Mouse (Mus musculus): ENCODE data around the gene Fancc. TPM values are rescaled to one million over a fixed set of nuclear protein-coding genes. Genes with fewer than 3 reads are reported as not detected.

Fancc gene
- 12.6 and 18.1 TPM in 2 replicates for polyA plus RNA-seq (2014; fragmentation: Nextera tagmentation; extraction: Ambion mirVana)

- Histone ChIP-seq H3K27ac (replicated peaks; ENCODE audit: low read depth, low read length) (no peak within 1 kb of the TSS; the same call in 1 of the 2 replicates), H3K27me3 (ENCODE audit: control insufficient read depth, insufficient read depth, low read length) (no peaks in the 10 kb centered on the region), H3K4me3 (replicated peaks; ENCODE audit: low read depth, low read length) (0 out of 2 replicates have a peak within 1 kb of the TSS, but pooled peaks have one; percentile 1), H3K9ac (replicated peaks; ENCODE audit: low read length) (no peak within 1 kb of the TSS; the same call in 1 of the 2 replicates), H3K36me3 (ENCODE audit: control insufficient read depth, insufficient read depth, low read length) (no peaks in the 10 kb centered on the region), H3K4me2 (ENCODE audit: low read length) (peak within 1 kb of the TSS; percentile 41), H3K4me1 (ENCODE audit: control insufficient read depth, insufficient read depth, low read length) (peaks cover 8% of the 10 kb centered on the region), H3K9me3 (ENCODE audit: control insufficient read depth, low read length) (no peaks in the 10 kb centered on the region)
- ATAC-seq (ENCODE audit: low FRiP score, low TSS enrichment): peak; percentile 76; the same call in 1 of the 2 replicates
- WGBS: 19% methylated on average over 23 of the region's 23 CpGs
- DNase-seq: peak; percentile 76
Measured at GRCm38 (mm10) chr13:63496646-63497582, at the start of gene Fancc. TSS of gene Fancc (minus strand) at chr13:63497278.

DNA sequence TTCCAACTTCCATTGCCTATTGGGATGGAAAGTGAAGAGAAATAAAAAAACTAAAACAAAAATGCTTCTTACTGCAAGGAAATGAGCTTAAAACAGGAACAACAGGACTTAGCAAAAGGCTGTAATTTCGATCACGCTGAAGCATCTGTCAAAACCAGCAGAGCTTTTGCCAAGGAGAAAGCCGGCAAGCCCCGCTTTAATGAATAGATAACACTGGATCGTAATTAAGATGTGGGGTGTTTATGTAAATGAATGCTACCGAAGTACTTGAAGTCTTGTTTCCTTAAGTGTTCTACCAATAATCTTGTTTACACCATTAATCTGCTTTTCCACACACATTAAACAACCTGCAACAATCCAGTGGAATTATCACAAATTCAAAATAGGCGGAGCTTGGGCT, 48.2 kb upstream of the Fancc start:
- DNase-seq (no peak), ATAC-seq (ENCODE audit: low FRiP score, low TSS enrichment) (no peak)
- H3K9ac ChIP-seq (replicated peaks; ENCODE audit: low read length): no peak overlapping the region
- 36% methylated on average over 7 of the region's 7 CpGs for WGBS
- H3K27ac ChIP-seq (replicated peaks; ENCODE audit: low read depth, low read length): peak overlapping the region; percentile 45; the same call in 1 of the 2 replicates
- peaks cover 20% of the 10 kb centered on the region; the same call in 1 of the 2 replicates for H3K4me1 ChIP-seq (ENCODE audit: control insufficient read depth, insufficient read depth, low read length)
- H3K9me3 ChIP-seq (ENCODE audit: control insufficient read depth, low read length): no peaks in the 10 kb centered on the region
- H3K36me3 ChIP-seq (ENCODE audit: control insufficient read depth, insufficient read depth, low read length): peaks cover 29% of the 10 kb centered on the region
- H3K4me3 ChIP-seq (replicated peaks; ENCODE audit: low read depth, low read length): no peak overlapping the region
- peak overlapping the region; percentile 18; the same call in 1 of the 2 replicates for H3K4me2 ChIP-seq (ENCODE audit: low read length)
- no peaks in the 10 kb centered on the region for H3K27me3 ChIP-seq (ENCODE audit: control insufficient read depth, insufficient read depth, low read length)

DNA sequence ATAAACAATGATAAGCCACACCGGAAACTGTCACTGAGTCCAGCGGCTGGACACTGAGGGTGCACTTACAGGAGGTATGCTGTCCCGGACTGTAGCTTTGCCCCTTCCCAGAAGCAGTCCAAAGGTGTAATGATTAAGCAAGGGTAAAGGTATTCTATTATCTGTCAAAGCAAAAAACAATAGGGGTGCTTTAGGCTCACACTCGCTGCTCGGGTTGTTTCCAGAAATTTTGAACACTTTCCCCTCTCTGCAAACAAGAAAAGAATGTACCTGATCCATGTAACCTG, 47.8 kb upstream of the Fancc start:
- no peak for DNase-seq
- Histone ChIP-seq H3K27ac (replicated peaks; ENCODE audit: low read depth, low read length) (peak overlapping the region; percentile 45; the same call in 1 of the 2 replicates), H3K4me2 (ENCODE audit: low read length) (peak overlapping the region; percentile 18), H3K9ac (replicated peaks; ENCODE audit: low read length) (no peak overlapping the region), H3K4me1 (ENCODE audit: control insufficient read depth, insufficient read depth, low read length) (peaks cover 20% of the 10 kb centered on the region; the same call in 1 of the 2 replicates), H3K4me3 (replicated peaks; ENCODE audit: low read depth, low read length) (no peak overlapping the region), H3K9me3 (ENCODE audit: control insufficient read depth, low read length) (no peaks in the 10 kb centered on the region), H3K27me3 (ENCODE audit: control insufficient read depth, insufficient read depth, low read length) (no peaks in the 10 kb centered on the region), H3K36me3 (ENCODE audit: control insufficient read depth, insufficient read depth, low read length) (peaks cover 32% of the 10 kb centered on the region)
- 39% methylated on average over 5 of the region's 5 CpGs for WGBS
- ATAC-seq (ENCODE audit: low FRiP score, low TSS enrichment): no peak

GRCm38 (mm10) chr13:63544119-63544966, 47.3 kb upstream of the Fancc start:
- no peak for DNase-seq
- Histone ChIP-seq H3K4me1 (ENCODE audit: control insufficient read depth, insufficient read depth, low read length) (peaks cover 20% of the 10 kb centered on the region; the same call in 1 of the 2 replicates), H3K9ac (replicated peaks; ENCODE audit: low read length) (no peak overlapping the region), H3K4me3 (replicated peaks; ENCODE audit: low read depth, low read length) (no peak overlapping the region), H3K4me2 (ENCODE audit: low read length) (peak overlapping the region; percentile 18; the same call in 1 of the 2 replicates), H3K27ac (replicated peaks; ENCODE audit: low read depth, low read length) (peak overlapping the region; percentile 45; the same call in 1 of the 2 replicates), H3K36me3 (ENCODE audit: control insufficient read depth, insufficient read depth, low read length) (peaks cover 38% of the 10 kb centered on the region), H3K27me3 (ENCODE audit: control insufficient read depth, insufficient read depth, low read length) (no peaks in the 10 kb centered on the region), H3K9me3 (ENCODE audit: control insufficient read depth, low read length) (no peaks in the 10 kb centered on the region)
- WGBS: 43% methylated on average over 13 of the region's 13 CpGs
- ATAC-seq (ENCODE audit: low FRiP score, low TSS enrichment): no peak

DNA sequence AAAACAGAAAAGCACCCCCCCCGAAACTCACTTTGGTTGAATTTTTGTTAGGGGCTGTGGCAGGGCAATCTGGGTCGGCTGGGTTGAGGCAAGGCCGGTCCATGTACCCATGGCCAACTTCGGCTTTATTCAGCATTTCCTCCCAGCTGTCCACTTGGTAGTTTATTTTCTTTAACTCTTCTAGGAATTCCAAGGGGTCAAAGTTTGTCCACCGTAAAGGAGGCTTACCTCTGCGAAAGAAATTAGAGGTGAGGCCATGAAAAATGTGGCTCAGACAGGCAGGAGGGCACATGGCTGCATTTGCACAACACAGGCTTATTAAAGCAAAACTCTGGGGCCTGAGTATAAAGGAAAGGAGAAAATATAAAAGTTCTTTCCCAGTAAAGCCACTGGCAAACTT, 46.4 kb upstream of the Fancc start:
- Histone ChIP-seq H3K9me3 (ENCODE audit: control insufficient read depth, low read length) (no peaks in the 10 kb centered on the region), H3K4me1 (ENCODE audit: control insufficient read depth, insufficient read depth, low read length) (peaks cover 20% of the 10 kb centered on the region; the same call in 1 of the 2 replicates), H3K27me3 (ENCODE audit: control insufficient read depth, insufficient read depth, low read length) (no peaks in the 10 kb centered on the region), H3K4me3 (replicated peaks; ENCODE audit: low read depth, low read length) (no peak overlapping the region), H3K4me2 (ENCODE audit: low read length) (no peak overlapping the region), H3K27ac (replicated peaks; ENCODE audit: low read depth, low read length) (no peak overlapping the region), H3K9ac (replicated peaks; ENCODE audit: low read length) (no peak overlapping the region), H3K36me3 (ENCODE audit: control insufficient read depth, insufficient read depth, low read length) (peaks cover 46% of the 10 kb centered on the region)
- no peak for ATAC-seq (ENCODE audit: low FRiP score, low TSS enrichment)
- no peak for DNase-seq
- WGBS: 87% methylated on average over 6 of the region's 6 CpGs

DNA sequence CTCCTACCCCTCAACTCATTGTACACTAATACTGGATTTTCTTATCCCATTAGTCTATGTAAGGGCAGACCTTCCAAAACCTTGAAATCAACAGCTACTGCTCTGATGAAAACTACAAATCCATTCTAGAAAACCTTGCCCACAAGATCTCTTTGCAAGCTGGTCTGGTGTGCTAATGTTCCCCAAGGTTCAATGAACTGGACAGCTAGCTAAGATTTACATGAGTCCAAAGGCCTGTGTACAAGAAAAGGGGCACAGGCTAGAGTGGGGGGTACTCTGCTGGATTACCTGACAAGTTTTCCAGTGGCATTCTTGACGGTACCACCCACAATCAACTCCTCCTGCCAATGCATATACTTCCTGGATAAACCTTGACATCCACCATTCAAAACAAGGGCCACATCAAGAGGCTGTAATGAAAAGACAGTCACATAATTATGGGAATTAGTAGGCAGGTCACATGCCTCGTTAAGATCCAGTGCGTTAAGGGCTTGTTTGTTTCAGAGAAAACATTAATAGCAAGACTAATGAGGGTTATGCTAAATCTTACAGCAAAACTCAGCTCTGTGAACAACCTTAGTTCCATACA, 45.8 kb upstream of the Fancc start:
- H3K27ac ChIP-seq (replicated peaks; ENCODE audit: low read depth, low read length): no peak overlapping the region
- H3K4me1 ChIP-seq (ENCODE audit: control insufficient read depth, insufficient read depth, low read length): peaks cover 20% of the 10 kb centered on the region; the same call in 1 of the 2 replicates
- ATAC-seq (ENCODE audit: low FRiP score, low TSS enrichment) (no peak), DNase-seq (no peak)
- no peak overlapping the region for H3K4me3 ChIP-seq (replicated peaks; ENCODE audit: low read depth, low read length)
- peaks cover 52% of the 10 kb centered on the region for H3K36me3 ChIP-seq (ENCODE audit: control insufficient read depth, insufficient read depth, low read length)
- H3K9me3 ChIP-seq (ENCODE audit: control insufficient read depth, low read length): no peaks in the 10 kb centered on the region
- 81% methylated on average over 3 of the region's 3 CpGs for WGBS
- H3K9ac ChIP-seq (replicated peaks; ENCODE audit: low read length): no peak overlapping the region
- no peak overlapping the region for H3K4me2 ChIP-seq (ENCODE audit: low read length)
- no peaks in the 10 kb centered on the region for H3K27me3 ChIP-seq (ENCODE audit: control insufficient read depth, insufficient read depth, low read length)

GRCm38 (mm10) chr13:63541510-63541909, 44.4 kb upstream of the Fancc start:
- Histone ChIP-seq H3K27me3 (ENCODE audit: control insufficient read depth, insufficient read depth, low read length) (no peaks in the 10 kb centered on the region), H3K4me3 (replicated peaks; ENCODE audit: low read depth, low read length) (no peak overlapping the region), H3K27ac (replicated peaks; ENCODE audit: low read depth, low read length) (no peak overlapping the region), H3K4me1 (ENCODE audit: control insufficient read depth, insufficient read depth, low read length) (peaks cover 20% of the 10 kb centered on the region; the same call in 1 of the 2 replicates), H3K4me2 (ENCODE audit: low read length) (no peak overlapping the region), H3K9me3 (ENCODE audit: control insufficient read depth, low read length) (no peaks in the 10 kb centered on the region), H3K9ac (replicated peaks; ENCODE audit: low read length) (no peak overlapping the region), H3K36me3 (ENCODE audit: control insufficient read depth, insufficient read depth, low read length) (peaks cover 65% of the 10 kb centered on the region)
- DNase-seq (no peak), ATAC-seq (ENCODE audit: low FRiP score, low TSS enrichment) (no peak)

DNA sequence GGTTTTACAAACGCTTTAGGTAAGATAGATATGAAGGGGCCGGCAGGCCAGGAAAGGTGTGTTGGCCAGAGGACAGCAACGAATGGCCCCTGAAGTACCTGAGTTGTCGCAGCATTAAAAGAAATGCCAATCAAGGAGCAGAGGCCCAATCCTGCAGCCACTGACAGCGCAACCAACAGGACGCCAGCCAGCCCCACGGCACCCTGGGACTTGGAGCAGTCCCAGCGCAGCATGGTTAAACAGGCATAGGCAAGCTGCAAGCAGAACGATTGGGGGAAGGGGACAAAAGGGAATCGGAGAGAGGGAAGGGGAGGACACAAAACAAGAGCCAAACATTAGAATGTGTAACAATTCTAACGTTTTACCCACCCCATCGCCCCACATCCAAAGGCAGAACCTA, 43.5 kb upstream of the Fancc start:
- Histone ChIP-seq H3K4me1 (ENCODE audit: control insufficient read depth, insufficient read depth, low read length) (peaks cover 18% of the 10 kb centered on the region; the same call in 1 of the 2 replicates), H3K4me3 (replicated peaks; ENCODE audit: low read depth, low read length) (no peak overlapping the region), H3K36me3 (ENCODE audit: control insufficient read depth, insufficient read depth, low read length) (peaks cover 75% of the 10 kb centered on the region), H3K9me3 (ENCODE audit: control insufficient read depth, low read length) (no peaks in the 10 kb centered on the region), H3K4me2 (ENCODE audit: low read length) (no peak overlapping the region), H3K9ac (replicated peaks; ENCODE audit: low read length) (no peak overlapping the region), H3K27me3 (ENCODE audit: control insufficient read depth, insufficient read depth, low read length) (no peaks in the 10 kb centered on the region), H3K27ac (replicated peaks; ENCODE audit: low read depth, low read length) (no peak overlapping the region)
- ATAC-seq (ENCODE audit: low FRiP score, low TSS enrichment) (no peak), DNase-seq (no peak)
- WGBS: 85% methylated on average over 12 of the region's 12 CpGs
